Mouse (Mus musculus): ENCODE measurements around the gene Elf2. TPM values are rescaled to one million over a fixed set of nuclear protein-coding genes. Genes with fewer than 3 reads are reported as not detected.

The Elf2 gene
- polyA plus RNA-seq, 1 experiment from 2014 or later: 47.4 TPM

DNA sequence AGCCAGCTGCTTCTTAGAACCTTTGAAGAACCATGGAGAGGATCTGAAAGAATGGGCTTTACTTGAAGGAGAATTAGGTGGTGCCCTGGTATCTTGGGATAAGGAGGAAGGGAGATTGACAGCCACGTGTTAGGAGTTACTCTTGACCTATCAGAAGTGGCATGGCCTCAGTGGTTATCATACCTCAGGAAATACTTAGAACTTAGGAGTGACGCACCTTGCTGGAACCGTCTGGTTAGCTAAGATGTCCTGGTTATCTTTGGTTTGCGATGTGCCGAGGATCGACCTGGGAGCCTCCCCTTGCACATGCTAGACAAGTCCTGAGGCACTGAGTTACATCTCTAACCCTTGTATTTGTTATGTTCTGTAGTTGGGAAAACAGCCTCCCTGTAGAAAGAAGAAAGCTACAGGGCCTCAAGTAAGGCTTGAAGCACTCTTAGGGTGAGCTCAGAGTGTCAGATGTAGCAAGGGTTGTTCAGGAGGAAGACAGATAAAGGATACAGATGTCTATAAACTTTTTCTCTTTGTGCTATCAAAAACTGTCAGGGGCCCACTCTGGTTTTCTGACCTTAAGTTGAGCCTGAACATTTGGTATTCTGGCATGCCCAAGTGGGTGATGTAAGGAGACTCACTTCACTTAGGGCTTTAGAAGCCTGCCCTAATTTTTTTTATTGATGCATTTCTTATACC, 110.2 kb downstream of the Elf2 start:
- Histone ChIP-seq H3K9me3 (ENCODE audit: control insufficient read depth, low read length) (no peaks in the 10 kb centered on the region), H3K27ac (ENCODE audit: low read depth, low read length) (no peak overlapping the region), H3K36me3 (ENCODE audit: control insufficient read depth, insufficient read depth, low read length) (no peaks in the 10 kb centered on the region), H3K4me2 (no peak overlapping the region), H3K4me1 (ENCODE audit: control insufficient read depth, insufficient read depth, low read length) (no peaks in the 10 kb centered on the region; the same call in 1 of the 2 replicates), H3K27me3 (ENCODE audit: control insufficient read depth, insufficient read depth, low read length) (no peaks in the 10 kb centered on the region), H3K4me3 (ENCODE audit: low read depth, low read length) (no peak overlapping the region), H3K9ac (ENCODE audit: low read length) (no peak overlapping the region)
- DNase-seq (ENCODE audit: low spot score, missing footprints) (no peak), ATAC-seq (ENCODE audit: low FRiP score) (no peak)
- 92% methylated on average over 6 of the region's 6 CpGs for WGBS

DNA sequence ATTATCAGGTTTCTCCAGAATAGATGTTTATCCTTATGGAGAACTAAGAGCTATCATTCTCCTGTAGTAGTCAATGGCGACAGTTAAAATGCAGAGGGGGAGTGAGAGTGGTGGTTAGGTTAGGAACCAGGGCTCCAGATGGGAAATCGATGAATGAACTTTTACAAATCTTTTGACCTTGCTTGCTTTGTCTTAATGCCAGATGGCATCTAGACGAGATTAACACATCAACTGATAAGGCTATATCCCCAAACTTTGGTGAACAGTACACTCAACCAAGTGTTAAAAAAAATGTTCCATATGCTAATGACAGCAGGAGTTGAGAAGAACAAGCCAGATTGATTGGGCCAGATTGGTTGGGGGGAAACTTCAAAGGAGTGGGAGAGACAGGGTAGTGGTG, 111.2 kb downstream of the Elf2 start:
- no peak overlapping the region for H3K4me2 ChIP-seq
- ATAC-seq (ENCODE audit: low FRiP score) (no peak), DNase-seq (ENCODE audit: low spot score, missing footprints) (no peak)
- H3K9me3 ChIP-seq (ENCODE audit: control insufficient read depth, low read length): no peaks in the 10 kb centered on the region
- H3K4me3 ChIP-seq (ENCODE audit: low read depth, low read length): no peak overlapping the region
- H3K4me1 ChIP-seq (ENCODE audit: control insufficient read depth, insufficient read depth, low read length): no peaks in the 10 kb centered on the region; the same call in 1 of the 2 replicates
- H3K27me3 ChIP-seq (ENCODE audit: control insufficient read depth, insufficient read depth, low read length): no peaks in the 10 kb centered on the region
- no peak overlapping the region for H3K27ac ChIP-seq (ENCODE audit: low read depth, low read length)
- no peaks in the 10 kb centered on the region for H3K36me3 ChIP-seq (ENCODE audit: control insufficient read depth, insufficient read depth, low read length)
- 91% methylated on average over 3 of the region's 3 CpGs for WGBS
- no peak overlapping the region for H3K9ac ChIP-seq (ENCODE audit: low read length)

DNA sequence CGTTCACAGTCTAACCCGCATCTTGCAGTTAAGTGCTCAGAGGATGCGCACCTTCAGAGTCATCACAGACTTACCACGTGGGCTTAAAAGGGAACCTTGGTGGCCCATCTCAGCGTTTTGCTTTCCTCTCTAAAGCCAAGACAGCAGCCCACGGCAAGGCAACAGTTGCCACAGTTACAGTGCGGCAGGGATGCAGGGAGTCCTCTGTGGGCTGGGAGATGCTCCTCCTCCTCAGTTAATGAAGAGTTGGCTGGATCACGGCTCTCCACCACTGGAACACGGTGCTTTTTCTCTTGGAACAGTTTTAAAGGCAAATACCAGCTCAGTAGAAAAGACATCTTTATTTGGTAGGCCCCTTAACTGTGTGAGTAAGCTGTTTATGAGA, 111.7 kb downstream of the Elf2 start:
- ATAC-seq (ENCODE audit: low FRiP score) (no peak), DNase-seq (ENCODE audit: low spot score, missing footprints) (no peak)
- H3K4me2 ChIP-seq: no peak overlapping the region
- H3K4me3 ChIP-seq (ENCODE audit: low read depth, low read length): no peak overlapping the region
- peaks cover 4% of the 10 kb centered on the region; the same call in 1 of the 2 replicates for H3K4me1 ChIP-seq (ENCODE audit: control insufficient read depth, insufficient read depth, low read length)
- H3K27ac ChIP-seq (ENCODE audit: low read depth, low read length): no peak overlapping the region
- WGBS: 87% methylated on average over 9 of the region's 9 CpGs
- H3K27me3 ChIP-seq (ENCODE audit: control insufficient read depth, insufficient read depth, low read length): no peaks in the 10 kb centered on the region
- no peaks in the 10 kb centered on the region for H3K36me3 ChIP-seq (ENCODE audit: control insufficient read depth, insufficient read depth, low read length)
- H3K9me3 ChIP-seq (ENCODE audit: control insufficient read depth, low read length): no peaks in the 10 kb centered on the region
- no peak overlapping the region for H3K9ac ChIP-seq (ENCODE audit: low read length)

DNA sequence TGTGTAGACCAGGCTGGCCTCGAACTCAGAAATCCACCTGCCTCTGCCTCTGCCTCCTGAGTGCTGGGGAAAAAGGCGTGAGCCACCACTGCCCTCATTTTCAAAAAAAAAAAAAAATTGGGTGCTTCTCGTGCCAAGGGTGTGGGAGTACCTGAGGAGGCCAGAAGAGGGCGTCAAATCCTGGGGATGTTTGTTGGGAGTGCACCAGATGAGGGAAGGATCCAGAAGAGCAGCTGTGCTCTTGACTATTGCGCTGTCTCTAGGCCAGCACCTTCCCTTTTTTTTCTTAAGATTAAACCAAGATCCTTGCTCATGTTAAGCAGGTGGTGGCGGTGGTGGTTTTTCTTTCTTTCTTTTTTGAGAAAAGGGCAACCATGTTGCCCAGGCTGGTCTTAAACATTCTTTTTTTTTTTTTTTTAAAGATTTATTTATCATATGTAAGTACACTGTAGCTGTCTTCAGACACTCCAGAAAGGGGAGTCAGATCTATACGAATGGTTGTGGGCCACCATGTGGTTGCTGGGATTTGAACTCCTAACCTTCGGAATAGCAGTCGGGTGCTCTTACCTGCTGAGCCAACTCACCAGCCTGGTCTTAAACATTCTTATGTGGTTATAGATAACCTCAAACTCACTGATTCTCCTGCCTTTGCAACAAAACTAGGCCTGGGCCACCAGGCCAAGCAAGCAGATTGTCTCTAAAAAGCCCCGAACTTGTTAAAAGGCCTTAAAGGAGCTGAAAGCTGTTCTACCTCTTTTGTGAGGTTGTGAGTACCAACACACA, 112.2 kb downstream of the Elf2 start:
- H3K4me3 ChIP-seq (ENCODE audit: low read depth, low read length): no peak overlapping the region
- ATAC-seq (ENCODE audit: low FRiP score): no peak
- H3K27ac ChIP-seq (ENCODE audit: low read depth, low read length): no peak overlapping the region
- DNase-seq (ENCODE audit: low spot score, missing footprints): no peak
- H3K27me3 ChIP-seq (ENCODE audit: control insufficient read depth, insufficient read depth, low read length): no peaks in the 10 kb centered on the region
- peaks cover 4% of the 10 kb centered on the region; the same call in 1 of the 2 replicates for H3K4me1 ChIP-seq (ENCODE audit: control insufficient read depth, insufficient read depth, low read length)
- H3K36me3 ChIP-seq (ENCODE audit: control insufficient read depth, insufficient read depth, low read length): no peaks in the 10 kb centered on the region
- no peak overlapping the region for H3K9ac ChIP-seq (ENCODE audit: low read length)
- no peak overlapping the region for H3K4me2 ChIP-seq
- H3K9me3 ChIP-seq (ENCODE audit: control insufficient read depth, low read length): no peaks in the 10 kb centered on the region
- 76% methylated on average over 10 of the region's 10 CpGs for WGBS

DNA sequence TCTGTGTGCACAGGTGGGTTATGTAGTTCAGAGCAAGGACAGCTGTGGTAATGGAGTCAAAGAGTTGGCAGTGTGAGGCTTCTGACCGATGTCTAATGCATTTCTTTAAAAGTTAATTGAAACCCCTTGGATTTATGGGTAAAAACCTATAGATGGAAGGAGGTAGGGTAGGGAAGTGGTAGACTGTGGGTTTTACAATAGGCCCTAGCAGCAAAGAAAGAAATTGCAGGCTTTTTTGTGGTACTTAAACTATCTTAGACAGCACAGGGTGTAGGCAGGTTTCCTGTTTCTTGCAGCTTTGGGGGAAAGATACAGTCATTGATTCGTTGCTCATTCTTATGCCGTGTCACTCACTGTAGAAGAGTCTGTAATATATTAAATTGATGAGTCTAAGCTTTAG, 113.9 kb downstream of the Elf2 start:
- H3K4me2 ChIP-seq: no peak overlapping the region
- WGBS: 88% methylated on average over 3 of the region's 3 CpGs
- H3K4me3 ChIP-seq (ENCODE audit: low read depth, low read length): no peak overlapping the region

DNA sequence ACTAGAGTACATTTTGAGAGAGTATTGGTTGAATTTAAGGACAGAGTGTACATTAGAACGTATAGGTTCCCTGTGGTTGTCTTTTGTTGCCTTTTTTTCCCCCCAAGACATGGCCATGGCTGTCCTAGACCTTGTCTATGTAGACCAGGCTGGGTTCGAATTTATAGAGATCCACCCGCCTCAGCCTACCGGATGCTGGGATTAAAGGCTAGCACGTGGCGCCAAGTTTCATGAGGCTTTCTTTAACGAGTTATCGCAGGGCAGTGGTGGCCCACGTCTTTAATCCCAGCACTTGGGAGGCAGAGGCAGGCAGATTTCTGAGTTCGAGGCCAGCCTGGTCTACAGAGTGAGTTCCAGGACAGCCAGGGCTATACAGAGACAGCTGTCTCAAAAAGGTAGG, 114.5 kb downstream of the Elf2 start:
- H3K9ac ChIP-seq (ENCODE audit: low read length): no peak overlapping the region
- WGBS: 97% methylated on average over 10 of the region's 10 CpGs
- no peaks in the 10 kb centered on the region for H3K36me3 ChIP-seq (ENCODE audit: control insufficient read depth, insufficient read depth, low read length)
- H3K27me3 ChIP-seq (ENCODE audit: control insufficient read depth, insufficient read depth, low read length): no peaks in the 10 kb centered on the region
- no peak overlapping the region for H3K27ac ChIP-seq (ENCODE audit: low read depth, low read length)
- peak overlapping the region; percentile 56; the same call in 1 of the 2 replicates for H3K4me2 ChIP-seq
- no peak for DNase-seq (ENCODE audit: low spot score, missing footprints)
- no peaks in the 10 kb centered on the region for H3K9me3 ChIP-seq (ENCODE audit: control insufficient read depth, low read length)
- peak overlapping the region; percentile 92; the same call in 1 of the 2 replicates for H3K4me3 ChIP-seq (ENCODE audit: low read depth, low read length)
- ATAC-seq (ENCODE audit: low FRiP score): no peak
- peaks cover 4% of the 10 kb centered on the region; the same call in 1 of the 2 replicates for H3K4me1 ChIP-seq (ENCODE audit: control insufficient read depth, insufficient read depth, low read length)

More for the DNA sequence above, 113.9 kb downstream of the Elf2 start:
- DNase-seq (ENCODE audit: low spot score, missing footprints) (no peak), ATAC-seq (ENCODE audit: low FRiP score) (no peak)
- Histone ChIP-seq H3K4me1 (ENCODE audit: control insufficient read depth, insufficient read depth, low read length) (peaks cover 4% of the 10 kb centered on the region; the same call in 1 of the 2 replicates), H3K9me3 (ENCODE audit: control insufficient read depth, low read length) (no peaks in the 10 kb centered on the region), H3K27ac (ENCODE audit: low read depth, low read length) (no peak overlapping the region), H3K36me3 (ENCODE audit: control insufficient read depth, insufficient read depth, low read length) (no peaks in the 10 kb centered on the region), H3K27me3 (ENCODE audit: control insufficient read depth, insufficient read depth, low read length) (no peaks in the 10 kb centered on the region), H3K9ac (ENCODE audit: low read length) (no peak overlapping the region)

DNA sequence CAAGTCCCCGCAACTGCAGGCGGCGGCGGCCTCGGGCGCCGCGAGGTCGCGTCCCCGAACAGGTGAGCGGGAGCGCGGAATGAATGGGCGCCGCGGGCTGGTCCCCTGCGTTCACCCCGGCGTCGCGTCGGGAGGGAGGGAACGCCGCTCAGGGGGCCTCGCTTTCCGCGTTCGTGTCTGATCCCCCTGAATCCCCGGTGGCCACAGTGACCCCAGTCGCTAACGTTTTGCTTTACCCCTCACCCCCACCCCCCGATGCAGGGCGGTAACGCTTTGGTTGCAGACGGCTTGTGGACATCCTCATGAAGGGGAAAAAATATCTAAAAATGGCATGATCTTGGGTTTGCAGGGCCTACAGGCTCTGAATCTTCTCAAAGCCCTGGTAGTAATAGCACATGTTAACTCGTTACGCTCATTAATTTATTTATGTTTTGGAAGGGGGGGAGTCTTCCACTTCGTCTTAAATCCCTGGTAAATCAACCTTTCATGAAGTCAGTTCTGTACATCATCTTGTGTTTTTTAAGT, 115.2 kb downstream of the Elf2 start:
- peak overlapping the region; percentile 94 for H3K9ac ChIP-seq (ENCODE audit: low read length)
- H3K4me1 ChIP-seq (ENCODE audit: control insufficient read depth, insufficient read depth, low read length): peaks cover 4% of the 10 kb centered on the region; the same call in 1 of the 2 replicates
- no peaks in the 10 kb centered on the region for H3K36me3 ChIP-seq (ENCODE audit: control insufficient read depth, insufficient read depth, low read length)
- H3K4me2 ChIP-seq: peak overlapping the region; percentile 56
- ATAC-seq (ENCODE audit: low FRiP score): no peak; the same call in 1 of the 2 replicates
- H3K9me3 ChIP-seq (ENCODE audit: control insufficient read depth, low read length): no peaks in the 10 kb centered on the region
- H3K27ac ChIP-seq (ENCODE audit: low read depth, low read length): peak overlapping the region; percentile 94
- peak; percentile 93 for DNase-seq (ENCODE audit: low spot score, missing footprints)
- H3K4me3 ChIP-seq (ENCODE audit: low read depth, low read length): peak overlapping the region; percentile 92
- WGBS: under 1% methylated on average over 39 of the region's 39 CpGs
- no peaks in the 10 kb centered on the region for H3K27me3 ChIP-seq (ENCODE audit: control insufficient read depth, insufficient read depth, low read length)

DNA sequence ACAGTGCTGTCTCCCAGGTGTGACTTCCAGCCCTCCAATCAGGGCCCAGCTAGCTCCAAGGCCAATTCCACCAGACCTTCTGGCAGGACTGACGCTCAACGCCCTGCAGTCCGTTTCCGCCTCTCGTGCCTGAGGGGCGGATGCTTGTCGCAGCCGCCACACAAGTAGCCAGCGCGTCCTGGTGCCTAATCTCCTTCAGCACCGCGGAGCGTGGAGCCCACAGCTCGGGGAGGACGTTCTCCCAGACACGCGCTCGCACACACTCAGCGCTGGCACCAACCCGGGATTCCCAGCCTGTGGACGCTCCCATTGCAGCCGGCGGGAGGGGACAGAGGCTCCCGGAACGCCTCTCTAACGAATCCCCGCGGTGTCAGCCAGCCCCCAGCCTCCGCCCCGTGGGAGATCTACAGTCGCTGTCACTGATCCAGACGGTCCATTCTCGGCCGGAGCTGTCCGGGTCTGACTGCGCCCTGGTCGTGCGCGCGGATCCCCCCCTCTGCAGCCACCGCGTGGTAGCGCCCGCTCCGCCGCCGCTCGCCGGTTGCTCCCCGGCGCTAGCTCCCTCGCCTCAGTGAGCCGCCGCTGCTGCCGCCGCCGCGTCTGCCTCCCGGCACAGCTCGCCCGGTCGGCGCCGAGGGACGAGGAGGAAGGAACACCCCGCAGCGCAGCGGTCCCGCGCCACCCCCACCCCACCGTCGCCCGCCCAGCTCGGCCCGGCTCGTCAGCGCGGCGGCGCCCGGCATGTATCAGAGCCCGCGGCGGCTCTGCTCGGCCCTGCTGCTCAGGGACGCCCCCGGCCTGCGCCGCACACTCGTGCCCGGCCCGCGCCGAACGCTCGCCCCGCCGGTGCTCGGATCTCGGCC, 115.9 kb downstream of the Elf2 start, which contains the start of gene Noct:
TSS of gene Noct (plus strand) at position 85 of the 863 bp plus-strand sequence.
- ATAC-seq (ENCODE audit: low FRiP score) (peak; percentile 92), DNase-seq (ENCODE audit: low spot score, missing footprints) (peak; percentile 99)
- peaks cover 4% of the 10 kb centered on the region; the same call in 1 of the 2 replicates for H3K4me1 ChIP-seq (ENCODE audit: control insufficient read depth, insufficient read depth, low read length)
- H3K4me2 ChIP-seq: peak within 1 kb of the TSS; percentile 56
- no peaks in the 10 kb centered on the region for H3K9me3 ChIP-seq (ENCODE audit: control insufficient read depth, low read length)
- H3K36me3 ChIP-seq (ENCODE audit: control insufficient read depth, insufficient read depth, low read length): no peaks in the 10 kb centered on the region
- peak within 1 kb of the TSS; percentile 92 for H3K4me3 ChIP-seq (ENCODE audit: low read depth, low read length)
- peak within 1 kb of the TSS; percentile 94 for H3K27ac ChIP-seq (ENCODE audit: low read depth, low read length)
- WGBS: under 1% methylated on average over 66 of the region's 100 CpGs
- no peaks in the 10 kb centered on the region for H3K27me3 ChIP-seq (ENCODE audit: control insufficient read depth, insufficient read depth, low read length)
- H3K9ac ChIP-seq (ENCODE audit: low read length): peak within 1 kb of the TSS; percentile 94

Measured in midbrain, embryonic 11.5 days (tissue).